Mouse (Mus musculus): ENCODE data around the gene Ifitm10.
"Not testable (repeated sequence)": the region's sequence is repeated elsewhere in the genome, so short reads cannot be mapped to it uniquely, and the experiment has no call there.

Ifitm10 gene

DNA sequence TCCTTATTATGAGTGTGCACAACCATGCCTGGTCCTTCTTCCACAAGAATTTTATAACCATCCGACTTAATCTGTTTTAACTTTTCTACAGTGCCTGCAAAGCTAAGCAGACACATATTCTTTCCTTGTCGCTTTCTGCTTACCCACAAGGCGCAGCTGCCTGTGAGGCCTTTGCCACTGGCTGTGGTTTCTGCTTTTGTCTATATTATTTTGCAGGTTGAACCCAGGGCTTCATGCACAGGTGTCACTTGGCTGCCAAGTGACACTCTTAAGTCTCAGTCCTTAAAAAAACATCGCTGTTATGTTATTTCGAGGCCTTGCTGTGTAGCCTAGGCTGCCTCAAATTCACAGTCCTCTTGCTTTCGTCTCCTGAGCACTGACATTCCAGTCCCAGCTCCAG is 50.9 kb downstream of the Ifitm10 start:
- no peak for DNase-seq (ENCODE audit: low spot score)

DNA sequence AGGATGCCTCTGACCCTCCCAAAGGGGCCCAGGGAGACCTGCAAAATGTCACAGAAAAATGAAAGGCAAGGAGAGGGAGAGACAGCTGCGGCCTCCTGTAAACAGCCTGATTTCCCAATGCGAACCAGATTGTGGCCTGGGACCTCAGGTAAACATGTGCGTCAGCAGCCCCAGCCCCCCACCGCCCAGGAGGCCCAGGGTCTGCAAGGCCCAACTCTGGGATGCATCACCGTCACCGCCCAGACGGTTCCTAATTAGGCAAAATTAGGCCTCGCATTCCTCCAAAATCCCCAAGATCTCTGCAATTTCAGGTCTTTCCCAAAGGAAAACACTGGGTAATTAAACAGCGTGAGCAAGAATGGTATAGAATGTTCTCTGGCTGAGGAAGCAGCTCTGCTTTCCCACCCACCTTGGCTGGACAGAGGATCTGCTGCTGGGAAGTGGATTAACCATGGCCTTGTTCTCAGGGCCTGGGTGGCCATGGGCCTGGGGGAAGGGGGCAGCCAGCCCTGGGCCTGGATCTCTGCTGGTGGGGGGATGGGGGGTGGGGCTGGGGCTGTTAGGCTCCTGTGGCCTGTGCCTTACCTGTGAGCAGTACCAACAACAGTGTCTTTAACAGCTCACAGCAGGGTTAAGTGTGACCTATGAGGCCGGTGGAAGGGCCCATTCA is 51.8 kb downstream of the Ifitm10 start:
- DNase-seq (ENCODE audit: low spot score), result not testable (repeated sequence)

DNA sequence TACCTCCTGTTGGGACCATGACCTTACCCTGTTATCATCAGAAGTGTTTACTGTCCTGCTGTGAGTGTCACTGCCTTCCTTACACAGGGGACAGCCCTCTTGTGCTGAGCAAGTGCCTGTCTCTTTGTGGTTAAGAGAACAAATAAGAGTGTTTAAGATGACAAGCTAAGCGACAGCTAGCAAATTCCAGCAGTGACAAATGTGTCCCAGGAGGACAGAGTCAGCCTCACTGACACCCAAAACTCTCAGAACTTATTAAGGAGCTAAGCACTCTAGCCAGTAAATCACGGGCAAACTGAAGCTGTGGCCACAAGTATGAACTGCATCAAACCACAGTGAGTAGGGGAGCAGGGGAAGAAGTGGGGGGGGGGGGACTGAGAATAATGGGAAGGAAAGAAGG is 52.6 kb downstream of the Ifitm10 start:
- no peak for DNase-seq (ENCODE audit: low spot score)

DNA sequence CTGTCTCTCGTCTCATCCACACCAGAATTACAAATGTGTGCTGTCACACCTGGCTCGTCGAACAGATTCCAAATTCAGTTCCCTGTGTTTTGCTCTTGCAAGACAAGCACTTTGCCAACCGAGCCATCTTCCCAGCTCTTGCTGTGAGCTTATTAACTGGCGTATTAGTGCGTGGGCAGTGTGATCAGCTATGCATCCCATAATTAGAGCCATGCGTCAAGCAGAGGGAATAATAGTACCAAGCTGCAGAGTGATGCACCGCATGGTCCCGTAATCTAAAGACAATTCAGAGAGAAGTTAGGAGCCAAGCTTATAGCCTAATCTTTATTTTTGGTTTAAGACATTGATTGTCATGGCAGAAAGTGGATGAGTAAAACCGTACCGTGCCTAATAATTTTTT is 54.4 kb downstream of the Ifitm10 start:
- no peak for DNase-seq (ENCODE audit: low spot score)

DNA sequence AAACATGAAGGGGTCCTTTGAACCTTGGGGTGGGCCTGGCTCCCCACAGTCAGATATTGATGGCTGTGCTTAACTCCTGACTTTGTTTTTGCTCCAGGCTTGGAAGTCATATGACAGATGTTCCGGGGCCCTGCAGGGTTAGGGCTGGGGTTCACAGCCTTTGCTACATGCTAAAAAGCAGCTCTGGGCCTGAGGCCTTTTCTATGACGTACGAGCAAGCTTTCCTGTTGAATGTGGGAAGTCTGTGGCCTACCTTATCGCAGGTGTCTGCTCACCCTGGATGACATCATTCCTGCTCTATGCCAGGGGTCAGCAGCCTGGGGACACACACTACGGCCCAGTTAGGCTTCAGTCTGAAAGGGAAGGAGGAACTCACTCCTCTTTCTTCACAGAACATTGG is 56.3 kb downstream of the Ifitm10 start:
- no peak for DNase-seq (ENCODE audit: low spot score)

DNA sequence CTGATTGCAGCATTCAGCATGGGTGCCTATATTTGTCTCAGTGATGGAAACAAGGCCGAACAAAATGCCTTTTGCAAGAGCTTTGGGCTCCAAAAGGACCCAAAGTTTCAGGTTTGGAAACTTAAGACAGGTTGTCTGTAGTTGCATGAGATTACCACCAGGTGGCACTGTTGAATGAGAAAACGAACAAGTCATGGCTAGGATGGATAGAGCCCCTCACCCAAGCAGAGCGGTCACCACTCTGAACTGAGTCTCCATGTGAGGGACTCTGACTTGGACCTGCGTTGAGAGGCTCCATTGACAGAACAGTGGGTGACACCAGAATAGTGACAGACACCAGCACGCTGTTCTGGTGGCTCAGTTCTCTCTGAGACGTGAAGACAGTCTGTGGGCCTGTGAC is 57.0 kb downstream of the Ifitm10 start:
- no peak for DNase-seq (ENCODE audit: low spot score)

DNA sequence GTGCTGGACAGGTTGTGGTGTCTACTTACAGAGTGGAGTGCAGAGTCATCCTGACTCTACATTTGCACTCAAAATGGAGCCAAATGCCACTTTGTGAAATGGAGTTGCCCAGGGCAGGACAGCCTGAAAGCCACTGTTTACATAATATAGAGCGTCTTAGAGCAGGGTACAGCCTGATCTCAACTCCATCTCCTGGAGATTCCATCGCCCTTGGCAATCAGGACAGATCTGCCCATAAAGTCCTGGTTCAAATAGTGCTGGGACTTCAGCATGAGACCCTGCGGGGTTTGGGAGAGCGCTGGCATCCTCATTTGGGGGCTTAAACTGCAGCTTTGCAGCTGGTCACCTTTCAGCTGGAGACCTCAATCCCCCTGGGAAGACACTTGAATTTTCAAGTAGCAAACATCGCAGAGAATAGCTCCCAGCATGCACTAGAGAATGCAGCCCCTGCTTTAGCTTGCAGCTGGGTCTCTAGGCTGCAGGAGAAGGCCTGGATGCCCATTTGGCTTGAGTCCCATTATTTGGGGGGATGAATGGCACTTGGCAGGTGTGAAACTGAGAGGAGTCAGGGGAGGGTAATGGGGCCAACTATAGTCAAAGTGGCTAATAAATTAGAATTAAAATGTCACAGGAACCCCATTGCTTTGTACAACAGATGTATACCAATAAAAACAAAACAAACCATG is 58.8 kb downstream of the Ifitm10 start:
- no peak for DNase-seq (ENCODE audit: low spot score)

DNA sequence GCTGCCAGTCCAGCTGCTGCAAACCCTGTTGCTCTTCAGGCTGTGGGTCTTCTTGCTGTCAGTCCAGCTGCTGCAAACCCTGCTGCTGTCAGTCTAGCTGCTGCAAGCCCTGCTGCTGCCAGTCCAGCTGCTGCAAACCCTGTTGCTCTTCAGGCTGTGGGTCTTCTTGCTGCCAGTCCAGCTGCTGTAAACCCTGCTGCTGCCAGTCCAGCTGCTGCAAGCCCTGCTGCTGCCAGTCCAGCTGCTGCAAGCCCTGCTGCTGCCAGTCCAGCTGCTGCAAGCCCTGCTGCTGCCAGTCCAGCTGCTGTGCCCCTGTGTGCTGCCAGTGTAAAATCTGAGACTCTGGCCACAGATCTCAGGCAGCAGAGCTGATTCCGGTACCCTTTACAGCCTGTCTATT is 69.6 kb downstream of the Ifitm10 start:
- DNase-seq (ENCODE audit: low spot score), result not testable (repeated sequence)

DNA sequence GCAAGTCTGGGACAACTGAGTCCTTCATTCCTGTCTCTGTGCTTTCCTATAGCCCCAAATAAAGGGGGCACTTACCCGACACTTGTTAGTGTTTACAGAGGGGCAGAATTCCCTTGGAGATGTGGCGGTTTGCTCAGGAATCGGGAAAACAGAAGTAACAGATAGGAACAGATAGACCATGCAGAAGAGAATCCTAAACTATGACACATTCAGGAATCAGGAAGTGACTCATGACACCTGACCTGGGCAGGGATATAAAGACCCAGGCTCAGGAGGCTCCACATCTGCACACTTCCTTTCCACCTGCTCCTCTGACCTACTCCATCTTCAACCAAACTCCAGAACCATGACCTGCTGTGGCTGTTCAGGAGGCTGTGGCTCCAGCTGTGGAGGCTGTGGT is 70.3 kb downstream of the Ifitm10 start, which contains the start of gene Krtap5-4:
Krtap5-4 (plus strand) TSS at position 301 of the 400 bp plus-strand sequence.
- DNase-seq (ENCODE audit: low spot score), result no peak

DNA sequence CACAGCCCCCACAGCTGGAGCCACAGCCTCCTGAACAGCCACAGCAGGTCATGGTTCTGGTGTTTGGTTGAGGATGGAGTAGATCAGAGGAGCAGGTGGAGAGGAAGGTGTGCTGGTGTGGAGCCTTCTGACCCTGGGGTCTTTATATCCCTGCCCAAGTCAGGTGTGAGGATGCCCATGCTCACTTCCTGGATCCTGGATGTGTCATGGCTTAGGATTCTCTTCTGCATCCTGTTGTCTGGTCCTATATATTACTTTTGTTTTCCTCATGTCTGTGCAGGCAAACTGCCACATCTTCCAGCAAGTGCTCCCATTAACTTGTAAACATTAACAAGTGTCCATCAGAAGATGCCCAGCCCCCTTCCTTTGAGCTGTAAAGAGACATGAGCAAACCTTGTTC is 76.5 kb downstream of the Ifitm10 start, which contains the start of gene Krtap5-1:
Krtap5-1 (minus strand) TSS at position 101 of the 400 bp plus-strand sequence.
- not testable (repeated sequence) for DNase-seq (ENCODE audit: low spot score)

DNA sequence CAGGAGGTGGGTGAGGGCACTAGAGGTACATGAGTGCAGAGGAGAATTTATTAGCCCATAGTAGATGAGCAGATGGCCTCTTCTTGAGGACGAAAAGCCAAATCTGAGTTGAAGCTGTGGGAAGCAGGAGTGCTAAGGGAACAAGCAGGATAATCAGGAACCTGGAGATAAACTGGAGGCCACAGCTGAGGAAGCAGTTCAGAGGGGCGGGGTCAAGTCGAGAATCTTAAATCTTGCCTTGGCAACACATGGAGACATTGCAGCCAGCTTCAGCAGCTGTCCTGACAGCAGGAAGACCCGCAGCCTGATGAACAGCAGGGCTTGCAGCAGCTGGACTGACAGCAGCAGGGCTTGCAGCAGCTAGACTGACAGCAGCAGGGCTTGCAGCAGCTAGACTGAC is 77.4 kb downstream of the Ifitm10 start:
- DNase-seq (ENCODE audit: low spot score), result not testable (repeated sequence)

DNA sequence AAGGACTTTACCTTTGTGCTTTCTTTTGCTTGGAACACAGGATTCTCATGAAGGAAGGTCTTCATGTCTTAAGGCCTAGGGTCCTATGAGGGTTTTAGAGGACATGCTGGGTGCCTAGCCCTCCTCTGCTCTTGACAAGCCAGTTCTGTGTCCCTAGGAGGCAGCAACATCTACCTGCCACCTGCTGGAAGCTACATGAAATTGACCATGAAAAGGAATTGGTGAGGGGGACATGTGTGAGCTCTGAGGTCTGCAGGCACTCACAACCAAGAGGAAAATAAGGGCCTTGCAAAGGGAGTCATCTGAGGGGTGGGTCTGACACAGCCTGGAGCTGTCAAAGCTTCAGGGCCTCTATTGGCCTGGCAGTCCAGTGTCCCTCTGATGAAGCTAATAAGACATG is 78.1 kb downstream of the Ifitm10 start:
- DNase-seq (ENCODE audit: low spot score), result no peak

DNA sequence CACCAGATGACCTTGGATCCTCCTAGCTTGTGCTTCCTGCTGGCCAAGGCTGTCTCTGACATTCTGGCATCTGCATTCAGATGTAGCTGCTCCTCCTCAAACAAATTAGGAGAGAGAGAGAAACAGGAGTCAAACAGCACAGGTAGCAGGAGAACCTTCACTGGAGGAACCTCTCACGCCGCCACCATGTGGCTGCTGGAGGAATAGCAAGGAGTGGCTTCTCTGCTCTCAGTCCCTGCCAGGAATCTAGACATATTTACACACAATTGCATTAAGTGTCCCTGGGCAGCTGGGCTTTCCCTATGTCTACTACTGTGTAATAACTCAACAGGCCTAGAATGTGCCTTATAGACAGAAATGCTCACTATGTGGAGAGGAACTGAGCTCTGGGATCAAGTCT is 79.7 kb downstream of the Ifitm10 start:
- peak; percentile 31 for DNase-seq (ENCODE audit: low spot score)

DNA sequence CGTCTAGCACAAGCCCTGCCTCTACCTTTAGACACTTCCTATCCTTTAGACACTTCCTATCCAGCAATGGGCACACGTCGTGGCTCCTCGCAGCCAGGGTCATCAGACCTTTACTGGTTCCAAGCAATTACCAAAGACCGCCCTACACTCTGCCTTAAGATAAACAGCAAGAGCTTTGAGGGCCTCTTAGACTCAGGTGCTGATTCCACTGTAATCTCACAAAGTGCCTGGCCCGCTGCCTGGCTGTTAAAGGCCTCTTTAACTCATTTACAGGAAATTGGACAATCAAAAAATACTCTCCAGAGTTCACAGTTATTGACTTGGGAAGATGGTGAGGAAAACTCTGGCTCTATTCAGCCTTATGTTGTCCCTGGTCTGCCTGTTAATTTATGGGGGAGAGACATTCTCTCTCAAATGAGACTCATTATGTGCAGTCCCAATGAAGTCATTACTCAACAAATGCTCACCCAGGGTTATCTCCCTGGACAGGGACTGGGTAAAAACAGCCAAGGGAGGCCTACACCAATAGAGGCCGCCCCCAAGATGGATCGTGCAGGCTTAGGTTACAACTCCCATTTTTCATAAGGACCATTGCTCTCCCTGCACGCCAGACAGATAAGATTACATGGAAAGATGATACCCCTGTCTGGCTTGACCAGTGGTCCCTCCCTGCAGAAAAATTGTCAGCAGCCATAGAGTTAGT is 87.5 kb downstream of the Ifitm10 start:
- DNase-seq (ENCODE audit: low spot score), result peak; percentile 57

DNA sequence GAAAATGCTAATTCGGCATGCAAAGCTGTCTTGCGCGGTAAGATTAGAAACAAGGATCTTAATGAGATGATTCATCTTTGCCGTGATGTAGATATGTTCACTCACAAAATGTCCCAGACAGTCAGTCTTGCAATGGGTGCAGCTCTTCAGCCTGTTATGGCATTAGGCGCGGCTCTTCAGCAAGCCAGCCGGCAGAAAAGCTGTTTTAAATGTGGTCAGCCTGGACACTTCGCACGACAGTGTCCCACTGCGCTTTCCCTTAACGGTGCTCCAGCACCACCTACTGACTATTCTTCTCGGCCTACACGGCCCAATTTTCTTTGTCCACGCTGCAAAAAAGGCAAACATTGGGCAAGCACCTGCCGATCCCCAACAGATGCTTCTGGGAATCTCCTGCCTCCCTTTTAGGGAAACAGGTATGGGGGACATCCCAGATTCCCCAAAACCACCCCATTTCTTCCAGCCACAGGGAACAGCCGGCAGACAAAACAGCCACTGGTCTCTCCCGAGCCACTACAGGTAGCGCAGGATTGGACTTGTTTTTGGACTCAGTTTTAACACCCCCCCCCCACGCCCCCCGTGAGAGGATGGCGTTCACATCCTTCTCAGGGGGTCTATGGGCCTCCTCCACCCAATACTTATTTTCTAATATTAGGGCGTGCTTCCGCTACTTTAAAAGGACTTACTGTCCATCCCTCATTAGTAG is 88.3 kb downstream of the Ifitm10 start:
- DNase-seq (ENCODE audit: low spot score), result no peak

DNA sequence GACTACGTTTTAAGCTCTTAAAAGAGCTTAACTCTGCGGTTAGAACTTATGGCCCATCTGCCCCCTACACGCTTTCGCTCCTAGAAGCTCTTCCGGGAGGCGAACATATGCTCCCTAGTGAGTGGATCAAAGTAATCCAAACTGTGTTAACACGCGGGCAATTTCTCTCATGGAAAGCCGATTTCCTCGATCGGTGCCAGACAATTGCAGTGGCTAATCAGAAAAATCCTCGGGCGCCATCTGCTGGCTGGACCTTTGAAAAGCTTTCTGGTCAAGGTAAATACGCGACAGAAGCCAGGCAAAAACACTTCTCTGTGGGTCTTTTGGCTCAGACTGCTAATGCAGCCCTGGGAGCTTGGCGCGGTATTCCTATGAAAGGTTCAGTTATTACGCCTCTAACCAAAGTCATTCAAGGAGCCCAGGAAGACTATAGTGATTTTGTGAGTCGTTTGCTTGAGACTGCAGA is 88.9 kb downstream of the Ifitm10 start:
- peak; percentile 89 for DNase-seq (ENCODE audit: low spot score)

DNA sequence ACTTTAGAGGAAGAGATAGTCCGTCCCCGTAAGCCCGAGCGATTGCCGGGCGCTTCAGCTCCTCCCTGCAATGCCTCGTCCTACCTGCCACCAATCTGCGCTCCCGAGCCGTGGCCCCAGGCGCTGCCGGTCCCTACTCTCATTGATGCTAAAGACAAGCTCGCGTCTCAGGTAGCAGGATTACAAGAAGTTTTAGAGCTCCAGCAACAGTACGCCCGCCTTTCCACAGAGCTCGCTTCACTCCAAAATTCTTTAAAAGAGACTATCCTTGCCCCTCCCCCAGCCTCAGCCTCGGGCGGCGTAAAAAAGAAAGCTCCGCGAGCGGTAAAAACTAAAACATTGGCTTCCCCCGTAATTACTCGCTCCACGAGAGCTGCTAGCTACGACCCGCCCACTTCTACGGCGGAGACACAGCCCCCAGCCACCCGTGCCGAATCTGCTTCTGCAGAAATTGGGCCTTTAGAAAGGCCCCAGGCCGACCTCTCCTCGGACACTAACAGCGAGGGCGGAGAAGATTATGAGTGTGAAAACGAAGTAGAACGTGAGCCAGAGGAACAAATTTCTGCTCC is 89.4 kb downstream of the Ifitm10 start:
- peak; percentile 45 for DNase-seq (ENCODE audit: low spot score)

DNA sequence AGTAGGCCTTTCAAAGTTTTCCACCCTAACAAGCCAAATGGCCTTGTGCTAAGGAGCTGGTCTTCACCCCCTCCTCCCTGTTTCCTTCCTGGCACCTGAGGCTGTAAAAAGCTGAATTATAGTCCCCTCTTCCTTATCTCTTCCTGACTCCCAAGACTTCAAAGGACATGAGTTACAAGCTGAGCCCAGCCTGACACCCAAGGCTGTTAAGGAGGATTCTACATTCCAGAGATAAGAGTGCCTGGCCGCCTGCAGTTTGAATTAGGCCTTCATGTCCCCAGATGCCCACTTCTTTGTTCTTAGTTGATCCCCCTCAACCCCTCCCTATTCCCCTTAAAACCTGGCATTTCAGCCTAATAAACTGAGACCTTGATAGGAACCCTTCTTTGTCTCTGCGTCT is 90.7 kb downstream of the Ifitm10 start:
- not testable (repeated sequence) for DNase-seq (ENCODE audit: low spot score)

DNA sequence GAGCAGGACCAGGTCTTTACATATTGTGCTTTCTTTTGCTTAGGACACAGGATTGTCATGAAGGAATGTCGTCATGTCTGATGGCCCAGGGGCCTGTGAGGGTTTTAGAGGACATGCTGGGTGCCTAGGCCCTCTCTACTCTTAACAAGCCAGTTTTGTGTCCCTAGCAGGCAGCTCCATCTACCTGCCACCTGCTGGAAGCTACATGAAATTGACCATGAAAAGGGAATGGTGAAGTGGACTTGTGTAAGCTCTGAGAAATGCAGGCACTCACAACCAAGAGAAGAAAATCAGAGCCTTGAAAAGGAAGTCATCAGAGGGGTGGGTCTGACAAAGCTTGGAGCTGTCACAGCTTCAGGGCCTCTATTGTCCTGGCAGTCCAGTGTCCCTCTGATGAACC is 94.3 kb downstream of the Ifitm10 start:
- DNase-seq (ENCODE audit: low spot score), result not testable (repeated sequence)

DNA sequence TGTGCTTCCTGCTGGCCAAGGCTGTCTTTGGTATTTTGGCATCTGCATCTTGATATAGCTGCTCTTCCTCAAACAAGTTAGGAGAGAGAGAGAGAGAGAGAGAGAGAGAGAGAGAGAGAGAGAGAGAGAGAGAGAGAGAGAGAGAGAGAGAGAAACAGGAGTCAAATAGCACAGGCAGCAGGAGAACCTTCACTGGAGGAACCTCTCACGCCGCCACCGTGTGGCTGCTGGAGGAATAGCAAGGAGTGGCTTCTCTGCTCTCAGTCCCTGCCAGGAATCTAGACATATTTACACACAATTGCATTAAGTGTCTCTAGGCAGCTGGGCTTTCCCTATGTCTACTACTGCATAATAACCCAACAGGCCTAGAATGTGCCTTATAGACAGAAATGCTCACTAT is 95.4 kb downstream of the Ifitm10 start:
- DNase-seq (ENCODE audit: low spot score), result peak; percentile 59
